Mouse (Mus musculus) adrenal gland, postnatal 25 days (tissue): ENCODE results near the gene Arhgef16. TPM values are rescaled to one million over a fixed set of nuclear protein-coding genes. Genes with fewer than 3 reads are reported as not detected.

Experiments
- DNase-seq: peaks from one replicate; pipeline ENCODE4 v3.0.0; 2021; ENCODE audit warnings: mixed read lengths
- total RNA-seq: library from RNA; stranded (reverse); gene quantifications from 2 replicates; pipeline ENCODE4 v1.2.3, GENCODE M21; 2021

Arhgef16 gene
- total RNA-seq, 1 experiment from 2014 or later = 0.21 TPM

GRCm38 (mm10) chr4:154229569-154229968 is 71.9 kb downstream of the Arhgef16 start:
- DNase-seq = no peak

Other genes with a start within 250 kb of the Arhgef16 start
- gene Trp73, start 161.5 kb downstream of the Arhgef16 start, total RNA-seq = not detected in 2 replicates
- gene Wrap73, start 159.3 kb downstream of the Arhgef16 start, total RNA-seq = 16.1 and 21.1 TPM in 2 replicates
- 143 and 163 TPM in 2 replicates for gene Tprgl, start 141.0 kb downstream of the Arhgef16 start, total RNA-seq
- 1.9 and 2.2 TPM in 2 replicates for gene Megf6, start 130.9 kb downstream of the Arhgef16 start, total RNA-seq
- gene B230104I21Rik, start 34.5 kb upstream of the Arhgef16 start, total RNA-seq = not detected in 2 replicates